Mouse (Mus musculus) liver, postnatal 0 days (tissue): ENCODE measurements around the gene Hlcs.

Experiments used
- CTCF ChIP-seq: sonication (generic); IDR thresholded peaks from 2 replicates; pipeline ENCODE4 v1.5.1; 2016; ENCODE audit warnings: antibody characterized with exemption, low read depth
- EP300 ChIP-seq: IDR thresholded peaks from 2 replicates; pipeline ENCODE4 v1.6.1; 2016; ENCODE audit warnings: antibody characterized with exemption, low read depth, mild to moderate bottlenecking

DNA sequence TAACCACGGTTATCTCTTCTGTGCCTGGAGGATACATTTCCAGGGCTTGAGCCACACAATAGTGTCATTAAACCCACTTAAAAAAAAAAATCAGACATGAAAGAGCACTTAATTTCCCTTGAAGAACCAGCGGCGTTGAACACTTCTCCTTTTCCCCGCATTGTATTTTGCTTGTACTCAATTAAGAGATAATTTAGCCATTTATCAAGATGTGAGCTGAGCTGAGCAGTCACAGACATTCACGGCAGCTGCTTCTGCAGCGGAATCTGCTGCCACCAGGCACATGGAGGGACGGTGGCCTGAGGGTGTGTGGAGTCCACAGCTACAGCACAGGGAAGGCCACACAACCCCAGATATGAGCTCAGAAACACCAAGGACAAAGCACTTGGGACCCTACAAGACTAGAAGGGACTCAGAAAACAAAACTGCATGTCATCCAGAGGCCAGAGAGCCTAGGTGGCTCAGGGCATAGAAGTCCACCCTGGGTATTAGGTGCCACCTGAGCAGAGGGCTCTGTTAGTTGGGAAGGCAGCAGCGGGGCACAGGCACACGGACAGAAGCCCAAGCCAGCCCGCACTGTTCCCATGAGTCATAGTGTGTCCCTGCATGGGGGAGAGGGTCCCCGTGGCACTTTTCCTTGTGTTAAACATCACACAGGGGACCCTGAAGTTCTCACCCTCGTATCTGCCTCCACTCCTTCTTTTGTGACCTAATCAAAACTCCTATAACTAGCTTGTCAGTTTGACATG is 133.1 kb downstream of the Hlcs start:
- TF ChIP-seq EP300 (no peak), CTCF (no peak)
